Comparison of ENCODE assay signal across 16 mouse cellular contexts in the genomic region with DNA sequence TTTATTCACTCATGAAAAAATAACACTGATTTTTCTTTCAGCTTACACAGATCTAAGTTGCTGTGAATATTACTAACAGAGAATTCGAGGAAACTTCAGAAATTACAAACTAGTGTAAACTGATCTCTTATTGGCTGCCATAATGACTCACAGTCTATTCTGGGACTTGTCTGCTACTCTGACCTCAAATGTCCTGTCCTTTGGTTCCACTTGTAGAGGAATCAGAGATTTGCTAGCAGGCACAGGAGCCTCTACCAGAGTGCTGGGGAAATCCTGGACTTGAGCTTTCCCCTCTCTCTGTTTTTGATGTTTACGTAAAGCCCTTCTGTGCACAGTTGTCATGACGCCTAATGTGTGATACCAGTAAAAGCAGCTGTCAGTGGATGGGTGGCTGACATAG. TPM values are rescaled to one million over a fixed set of nuclear protein-coding genes. Genes with fewer than 3 reads are reported as not detected.
DNase-seq lines count a peak whose midpoint lies in the region; ATAC-seq and TF ChIP-seq lines count a peak whose summit lies in the region.
"Had no signal": no experiment of that assay in that cellular context is flagged by ENCODE, and none has a peak within 500 bp of the region (broad histone marks: within the 10 kb centered on the region; RNA-seq: fewer than 3 reads in every experiment).

No protein-coding gene starts in this region.

- no peak for TF ChIP-seq POLR2A in brain, embryonic 14.5 days (IDR thresholded peaks at IDR 0.05; ENCODE audit: borderline replicate concordance, extremely low read depth, insufficient read depth, insufficient read length, poor library complexity, severe bottlenecking)

- 25% methylated on average over 3 of the region's 3 CpGs for WGBS in heart, embryonic 13.5 days
- WGBS in intestine, embryonic 16.5 days = 47% methylated on average over 3 of the region's 3 CpGs
- WGBS in embryonic facial prominence, embryonic 10.5 days = 67% methylated on average over 3 of the region's 3 CpGs

- H3K4me2 ChIP-seq in heart, embryonic 13.5 days = no peak overlapping the region
- H3K4me2 ChIP-seq in intestine, embryonic 16.5 days (ENCODE audit: low read depth, low read length) = no peak overlapping the region

- no peak overlapping the region for H3K9ac ChIP-seq in heart, embryonic 13.5 days
- no peak overlapping the region for H3K9ac ChIP-seq in intestine, embryonic 16.5 days (ENCODE audit: low read depth, low read length)
- H3K9ac ChIP-seq: embryonic facial prominence, embryonic 13.5 days; forebrain, embryonic 12.5 days; hindbrain, embryonic 12.5 days; lung, embryonic 14.5 days; neural tube, embryonic 13.5 days had no signal

- H3K27me3 ChIP-seq in heart, embryonic 13.5 days (replicated peaks) = no peaks in the 10 kb centered on the region
- no peaks in the 10 kb centered on the region for H3K27me3 ChIP-seq in intestine, embryonic 16.5 days (replicated peaks; ENCODE audit: control insufficient read depth, insufficient read depth, low read length)
- H3K27me3 ChIP-seq in embryonic facial prominence, embryonic 10.5 days (replicated peaks; ENCODE audit: low read depth, poor library complexity, severe bottlenecking) = peaks cover 9% of the 10 kb centered on the region; the same call in 1 of the 2 replicates
- H3K27me3 ChIP-seq: embryonic facial prominence, embryonic 13.5 days; forebrain, embryonic 12.5 days; hindbrain, embryonic 12.5 days; neural tube, embryonic 13.5 days had no signal

- no peak for TF ChIP-seq CTCF in brain, embryonic 14.5 days (IDR thresholded peaks at IDR 0.05; ENCODE audit: borderline replicate concordance, extremely low read depth, insufficient read depth, insufficient read length)

- no peak overlapping the region for H3K4me3 ChIP-seq in heart, embryonic 13.5 days
- H3K4me3 ChIP-seq in intestine, embryonic 16.5 days (ENCODE audit: low read length) = no peak overlapping the region
- H3K4me3 ChIP-seq in embryonic facial prominence, embryonic 10.5 days = no peak overlapping the region
- H3K4me3 ChIP-seq: embryonic facial prominence, embryonic 13.5 days; hindbrain, embryonic 12.5 days; megakaryocyte, embryonic 14.5 days had no signal

- DNase-seq in lung, postnatal 10 days = peak; percentile 36
- no peak for DNase-seq in lung, postnatal 4 days
- peak; percentile 18 for DNase-seq in brain, embryonic 14.5 days (ENCODE audit: low read depth)
- DNase-seq in frontal cortex, postnatal 25 days (ENCODE audit: low spot score in 2 of 2) = no peak
- no peak for DNase-seq in embryonic facial prominence, embryonic 10.5 days (ENCODE audit: low spot score)
- DNase-seq: kidney, adult 11 months; right cerebral cortex, postnatal 25 days had no signal

- peaks cover 32% of the 10 kb centered on the region for H3K4me1 ChIP-seq in heart, embryonic 13.5 days
- no peaks in the 10 kb centered on the region for H3K4me1 ChIP-seq in intestine, embryonic 16.5 days (ENCODE audit: control insufficient read depth, insufficient read depth, low read length)
- peaks cover 5% of the 10 kb centered on the region; the same call in 1 of the 2 replicates for H3K4me1 ChIP-seq in embryonic facial prominence, embryonic 10.5 days
- H3K4me1 ChIP-seq: embryonic facial prominence, embryonic 13.5 days; neural tube, embryonic 13.5 days had no signal

- no peak for ATAC-seq in heart, embryonic 13.5 days (ENCODE audit: extremely low read depth, insufficient number of reproducible peaks, low FRiP score, low TSS enrichment)
- no peak for ATAC-seq in intestine, embryonic 16.5 days
- ATAC-seq: Patski had no signal

- H3K36me3 ChIP-seq in heart, embryonic 13.5 days = no peaks in the 10 kb centered on the region
- H3K36me3 ChIP-seq in intestine, embryonic 16.5 days (ENCODE audit: control insufficient read depth, insufficient read depth, low read length) = no peaks in the 10 kb centered on the region
- H3K36me3 ChIP-seq in embryonic facial prominence, embryonic 10.5 days (replicated peaks) = no peaks in the 10 kb centered on the region
- H3K36me3 ChIP-seq: embryonic facial prominence, embryonic 13.5 days; forebrain, embryonic 12.5 days; hindbrain, embryonic 12.5 days; neural tube, embryonic 13.5 days had no signal

- peak overlapping the region; percentile 57; the same call in 1 of the 2 replicates for H3K27ac ChIP-seq in heart, embryonic 13.5 days (replicated peaks)
- no peak overlapping the region for H3K27ac ChIP-seq in intestine, embryonic 16.5 days (ENCODE audit: low read length)
- no peak overlapping the region for H3K27ac ChIP-seq in embryonic facial prominence, embryonic 10.5 days (replicated peaks)
- H3K27ac ChIP-seq: embryonic facial prominence, embryonic 13.5 days; forebrain, embryonic 12.5 days; hindbrain, embryonic 12.5 days; neural tube, embryonic 13.5 days had no signal

- H3K9me3 ChIP-seq in heart, embryonic 13.5 days = no peaks in the 10 kb centered on the region
- no peaks in the 10 kb centered on the region for H3K9me3 ChIP-seq in intestine, embryonic 16.5 days (ENCODE audit: control insufficient read depth, low read length)
- no peaks in the 10 kb centered on the region for H3K9me3 ChIP-seq in embryonic facial prominence, embryonic 10.5 days
- H3K9me3 ChIP-seq: embryonic facial prominence, embryonic 13.5 days; forebrain, embryonic 12.5 days; hindbrain, embryonic 12.5 days; megakaryocyte, embryonic 14.5 days; neural tube, embryonic 13.5 days had no signal

RNA-seq across cellular contexts. Expression of a gene that starts 25.5 kb away (rescaled TPM):
- 41.8 and 44.1 TPM in 2 replicates for polyA plus RNA-seq in brain, embryonic 14.5 days (2012; rRNA removed)
- 21.4 and 24.2 TPM in 2 replicates for polyA plus RNA-seq in heart, embryonic 13.5 days (2015; fragmentation: Nextera tagmentation; extraction: Ambion mirVana)
- polyA plus RNA-seq in intestine, embryonic 16.5 days (2015; fragmentation: Nextera tagmentation; extraction: Ambion mirVana) = 29.4 and 30.5 TPM in 2 replicates
- polyA plus RNA-seq in embryonic facial prominence, embryonic 10.5 days (2016; fragmentation: Nextera tagmentation; extraction: Ambion mirVana) = 14.6 and 16.6 TPM in 2 replicates

RNA-seq across cellular contexts. Expression of a gene that starts 58.0 kb away (rescaled TPM):
- polyA plus RNA-seq in brain, embryonic 14.5 days (2012; rRNA removed) = not detected in 2 replicates
- 0.23 and 0.27 TPM in 2 replicates for polyA plus RNA-seq in heart, embryonic 13.5 days (2015; fragmentation: Nextera tagmentation; extraction: Ambion mirVana)
- 0.12 and 0.32 TPM in 2 replicates for polyA plus RNA-seq in intestine, embryonic 16.5 days (2015; fragmentation: Nextera tagmentation; extraction: Ambion mirVana)
- polyA plus RNA-seq in embryonic facial prominence, embryonic 10.5 days (2016; fragmentation: Nextera tagmentation; extraction: Ambion mirVana) = not detected in 2 replicates
- polyA plus RNA-seq: embryonic facial prominence, embryonic 13.5 days; forebrain, embryonic 12.5 days; hindbrain, embryonic 12.5 days; lung, embryonic 14.5 days; neural tube, embryonic 13.5 days; Patski had no signal

Comparison
In these comparisons a context has a peak if more than half of its experiments do, and no peak if none do; other contexts are left out.
1. DNase-seq: peak in lung, postnatal 10 days (single experiment) and brain, embryonic 14.5 days (single experiment); none in lung, postnatal 4 days (0 of 2), frontal cortex, postnatal 25 days (0 of 2) and embryonic facial prominence, embryonic 10.5 days (single experiment).